Mouse (Mus musculus) liver, postnatal 0 days (tissue): ENCODE measurements around the gene Cacna2d2. TPM values are rescaled to one million over a fixed set of nuclear protein-coding genes. Genes with fewer than 3 reads are reported as not detected.
A peak's percentile ranks its signal among the peaks of the same experiment; 100 is the strongest.

Source experiments
- ATAC-seq: fragments of 200-750 bp; cut with Nextera tagmentation; 2 replicates; pipeline ENCODE4 v1.8.0; 2017; ENCODE audit warnings: mild to moderate bottlenecking, moderate library complexity
- DNase-seq: peaks from one replicate; pipeline ENCODE4 v3.0.0-alpha.2; 2016
- H3K27ac ChIP-seq: fragments of 300-500 bp; sonication (generic); 2 replicates; pipeline ENCODE4 v1.5.1; 2014; ENCODE audit warnings: antibody characterized with exemption, moderate library complexity, mild to moderate bottlenecking, low read depth
- H3K27me3 ChIP-seq: fragments of 300-500 bp; sonication (generic); 2 replicates; pipeline ENCODE4 v1.6.1; 2014; ENCODE audit warnings: low read length, control low read depth, mixed read lengths; ENCODE audit not compliant: insufficient read depth
- H3K36me3 ChIP-seq: fragments of 300-500 bp; sonication (generic); replicated peaks from 2 replicates; pipeline ENCODE4 v1.6.1; 2014; ENCODE audit warnings: mild to moderate bottlenecking, control low read depth, low read length, moderate library complexity, mixed read lengths; ENCODE audit not compliant: insufficient read depth
- H3K4me1 ChIP-seq: fragments of 300-500 bp; sonication (generic); 2 replicates; pipeline ENCODE4 v1.6.1; 2014; ENCODE audit warnings: antibody characterized with exemption, mild to moderate bottlenecking, control low read depth; ENCODE audit not compliant: insufficient read depth
- H3K4me2 ChIP-seq: fragments of 300-500 bp; sonication (generic); 2 replicates; pipeline ENCODE4 v1.6.1; 2014; ENCODE audit warnings: low read depth, mild to moderate bottlenecking, low read length, moderate library complexity, mixed read lengths
- H3K4me3 ChIP-seq: fragments of 300-500 bp; sonication (generic); 2 replicates; pipeline ENCODE4 v1.5.1; 2014; ENCODE audit warnings: low read depth, low read length
- H3K9ac ChIP-seq: fragments of 300-500 bp; sonication (generic); replicated peaks from 2 replicates; pipeline ENCODE4 v1.6.1; 2014; ENCODE audit warnings: mild to moderate bottlenecking, moderate library complexity
- H3K9me3 ChIP-seq: fragments of 300-500 bp; sonication (generic); 2 replicates; pipeline ENCODE4 v1.6.1; 2016; ENCODE audit warnings: mild to moderate bottlenecking, control low read depth, low read length, mixed read lengths
- CTCF ChIP-seq: sonication (generic); IDR thresholded peaks from 2 replicates; pipeline ENCODE4 v1.5.1; 2016; ENCODE audit warnings: antibody characterized with exemption, low read depth
- EP300 ChIP-seq: IDR thresholded peaks from 2 replicates; pipeline ENCODE4 v1.6.1; 2016; ENCODE audit warnings: antibody characterized with exemption, low read depth, mild to moderate bottlenecking
- WGBS: fragments of 180-500 bp; shearing (Covaris S2); extraction: QIAGEN DNeasy Blood & Tissue Kit; methylation state at CpG from one replicate; pipeline ENCODE4 v1.1.7; 2014; ENCODE audit not compliant: insufficient replicate concordance; 5-methylcytosine and 5-hydroxymethylcytosine counted together
- polyA plus RNA-seq: library from polyadenylated mRNA; unstranded; fragments of >200 nt; fragmentation: Nextera tagmentation; extraction: Ambion mirVana; gene quantifications from 2 replicates; pipeline ENCODE4 v1.2.1, GENCODE M21; 2015

Gene Cacna2d2
- polyA plus RNA-seq, 1 experiment from 2014 or later: not detected

DNA sequence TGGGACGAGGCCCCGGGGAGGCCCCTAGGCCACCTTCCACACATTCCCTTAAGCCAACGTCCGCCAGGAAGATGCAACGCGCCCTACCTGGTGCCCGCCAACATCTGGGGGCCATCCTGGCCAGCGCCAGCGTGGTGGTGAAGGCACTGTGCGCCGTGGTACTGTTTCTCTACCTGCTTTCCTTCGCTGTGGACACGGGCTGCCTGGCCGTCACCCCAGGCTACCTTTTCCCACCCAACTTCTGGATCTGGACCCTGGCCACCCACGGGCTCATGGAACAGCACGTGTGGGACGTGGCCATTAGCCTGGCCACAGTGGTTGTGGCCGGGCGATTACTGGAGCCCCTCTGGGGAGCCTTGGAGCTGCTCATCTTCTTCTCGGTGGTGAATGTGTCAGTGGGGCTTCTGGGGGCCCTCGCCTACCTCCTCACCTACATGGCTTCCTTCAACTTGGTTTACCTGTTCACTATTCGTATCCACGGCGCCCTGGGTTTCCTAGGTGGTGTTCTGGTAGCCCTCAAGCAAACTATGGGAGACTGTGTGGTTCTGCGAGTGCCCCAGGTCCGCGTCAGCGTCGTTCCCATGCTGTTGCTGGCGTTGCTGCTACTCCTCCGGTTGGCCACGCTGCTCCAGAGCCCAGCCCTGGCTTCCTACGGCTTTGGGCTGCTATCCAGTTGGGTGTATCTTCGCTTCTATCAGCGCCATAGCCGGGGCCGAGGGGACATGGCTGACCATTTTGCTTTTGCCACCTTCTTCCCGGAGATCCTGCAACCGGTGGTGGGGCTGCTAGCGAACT lies 135.2 kb downstream of the Cacna2d2 start:
- H3K9me3 ChIP-seq: no peaks in the 10 kb centered on the region
- H3K27me3 ChIP-seq: no peaks in the 10 kb centered on the region
- TF ChIP-seq CTCF (no peak), EP300 (no peak)
- H3K27ac ChIP-seq: peak overlapping the region; percentile 79
- ATAC-seq: peak; percentile 12; the same call in 1 of the 2 replicates
- WGBS: 0% methylated on average over 40 of the region's 40 CpGs
- DNase-seq: peak; percentile 59
- peak overlapping the region; percentile 91 for H3K9ac ChIP-seq
- H3K4me2 ChIP-seq: peak overlapping the region; percentile 97
- H3K4me3 ChIP-seq: peak overlapping the region; percentile 70
- peaks cover 27% of the 10 kb centered on the region for H3K4me1 ChIP-seq
- H3K36me3 ChIP-seq: peaks cover 21% of the 10 kb centered on the region

DNA sequence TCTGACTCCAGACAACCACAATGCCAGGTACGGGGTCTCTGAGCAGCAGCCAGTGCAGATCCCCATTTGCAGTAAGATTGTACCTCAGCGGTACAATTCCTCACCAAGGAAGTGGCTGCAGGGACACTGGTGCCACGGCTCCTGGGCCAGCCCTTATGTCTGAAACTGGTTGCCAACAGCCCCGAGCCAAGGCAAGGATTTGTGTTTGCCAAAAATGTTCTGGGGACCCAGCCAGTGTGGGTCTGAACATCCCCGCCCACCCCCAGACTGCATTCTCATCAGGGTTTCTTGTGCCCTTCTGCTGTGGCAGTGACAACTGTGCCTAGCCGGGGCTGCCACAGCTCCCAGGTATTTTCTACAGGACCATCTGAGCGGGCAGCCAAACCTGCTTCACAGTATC lies 138.8 kb downstream of the Cacna2d2 start:
- Histone ChIP-seq H3K27me3 (no peaks in the 10 kb centered on the region), H3K36me3 (peaks cover 27% of the 10 kb centered on the region), H3K4me3 (no peak overlapping the region), H3K4me1 (peaks cover 45% of the 10 kb centered on the region), H3K4me2 (no peak overlapping the region), H3K9ac (no peak overlapping the region), H3K27ac (no peak overlapping the region), H3K9me3 (no peaks in the 10 kb centered on the region)
- no peak for TF ChIP-seq CTCF
- TF ChIP-seq EP300: no peak
- WGBS: 91% methylated on average over 7 of the region's 7 CpGs
- DNase-seq (no peak), ATAC-seq (no peak)

DNA sequence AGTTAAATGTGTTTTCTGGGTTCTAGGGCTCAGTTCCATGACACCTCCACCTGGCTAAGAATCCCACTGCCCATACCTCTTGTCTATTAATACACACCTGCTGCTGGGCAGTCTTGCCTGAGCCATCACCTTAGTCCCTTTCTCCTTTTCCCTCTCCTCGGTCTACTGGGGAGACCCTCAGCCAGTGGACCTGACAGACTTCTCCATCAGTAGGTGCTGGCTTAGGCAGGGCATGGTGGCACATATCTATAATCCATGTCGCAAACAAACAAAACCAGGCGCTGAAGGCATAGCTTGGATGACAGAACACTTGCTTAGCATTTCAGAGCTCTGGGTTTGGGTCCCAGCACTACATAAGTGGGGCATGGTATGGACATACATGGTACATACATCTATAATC lies 139.3 kb downstream of the Cacna2d2 start:
- ATAC-seq (no peak), DNase-seq (no peak)
- no peaks in the 10 kb centered on the region for H3K27me3 ChIP-seq
- no peak for TF ChIP-seq EP300
- TF ChIP-seq CTCF: no peak
- H3K36me3 ChIP-seq: peaks cover 27% of the 10 kb centered on the region
- H3K4me3 ChIP-seq: no peak overlapping the region
- whole genome bisulfite sequencing: 83% methylated on average over 3 of the region's 3 CpGs
- peaks cover 41% of the 10 kb centered on the region for H3K4me1 ChIP-seq
- no peak overlapping the region for H3K27ac ChIP-seq
- no peaks in the 10 kb centered on the region for H3K9me3 ChIP-seq
- no peak overlapping the region for H3K4me2 ChIP-seq
- no peak overlapping the region for H3K9ac ChIP-seq

DNA sequence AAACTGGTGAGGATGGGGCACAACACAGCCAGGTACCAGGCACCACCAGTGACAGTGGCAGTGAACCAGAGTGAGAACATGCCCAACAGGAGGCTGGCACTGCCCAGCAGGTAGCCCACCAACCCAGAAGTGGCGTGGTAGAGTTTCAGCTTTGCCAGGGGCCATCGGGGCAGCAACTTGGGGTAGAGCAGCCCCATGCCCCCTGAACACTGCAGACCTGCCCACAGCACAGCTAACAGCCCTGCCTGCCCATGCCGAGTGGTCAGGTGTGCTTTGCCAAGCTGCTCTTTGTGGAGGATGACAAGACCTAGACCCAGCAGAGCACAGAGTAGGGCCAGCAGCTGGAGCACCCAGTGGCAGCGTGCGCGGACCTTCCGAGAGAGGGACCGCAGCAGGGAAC lies 140.5 kb downstream of the Cacna2d2 start:
- Histone ChIP-seq H3K9me3 (no peaks in the 10 kb centered on the region), H3K27ac (no peak overlapping the region), H3K36me3 (peaks cover 27% of the 10 kb centered on the region), H3K4me1 (peaks cover 38% of the 10 kb centered on the region), H3K9ac (no peak overlapping the region), H3K4me3 (no peak overlapping the region), H3K4me2 (no peak overlapping the region), H3K27me3 (no peaks in the 10 kb centered on the region)
- 92% methylated on average over 8 of the region's 8 CpGs for WGBS
- DNase-seq: no peak
- TF ChIP-seq CTCF (no peak), EP300 (no peak)
- no peak for ATAC-seq

- Histone ChIP-seq H3K9ac (no peak overlapping the region), H3K4me3 (no peak overlapping the region), H3K36me3 (peaks cover 30% of the 10 kb centered on the region), H3K27me3 (no peaks in the 10 kb centered on the region), H3K4me2 (no peak overlapping the region), H3K4me1 (peaks cover 33% of the 10 kb centered on the region), H3K9me3 (no peaks in the 10 kb centered on the region), H3K27ac (no peak overlapping the region)
- 0 out of 2 replicates have a peak, but pooled peaks have one; percentile 4 for TF ChIP-seq CTCF
- no peak for TF ChIP-seq EP300
- no peak for DNase-seq
- no peak for ATAC-seq
- WGBS: 66% methylated on average over 4 of the region's 4 CpGs
These were observed 141.0 kb downstream of the Cacna2d2 start for GRCm38 (mm10) chr9:107540420-107540819.

GRCm38 (mm10) chr9:107541005-107541404 lies 141.6 kb downstream of the Cacna2d2 start:
- WGBS: 50% methylated on average over 10 of the region's 10 CpGs
- peak overlapping the region; percentile 96 for H3K4me2 ChIP-seq
- H3K36me3 ChIP-seq: peaks cover 30% of the 10 kb centered on the region
- H3K9me3 ChIP-seq: no peaks in the 10 kb centered on the region
- H3K27ac ChIP-seq: no peak overlapping the region
- H3K27me3 ChIP-seq: no peaks in the 10 kb centered on the region
- TF ChIP-seq CTCF: no peak
- no peak for TF ChIP-seq EP300
- DNase-seq: no peak
- H3K4me3 ChIP-seq: no peak overlapping the region
- no peak for ATAC-seq
- H3K9ac ChIP-seq: no peak overlapping the region
- peaks cover 28% of the 10 kb centered on the region for H3K4me1 ChIP-seq
